Mouse (Mus musculus) c-Kit-positive CD71-positive TER-119-negative erythroid progenitor cells, embryonic 14.5 days (primary cell): ENCODE measurements around the gene Ankrd39.
A peak's percentile ranks its signal among the peaks of the same experiment; 100 is the strongest.

Experiments used
- DNase-seq: peaks from one replicate; pipeline ENCODE4 v3.0.0-alpha.2; 2013; ENCODE audit warnings: low read depth

Ankrd39 gene

GRCm38 (mm10) chr1:36546888-36547471 is at the start of gene Ankrd39:
Gene Ankrd39, minus strand, starts transcription at chr1:36547445.
- peak; percentile 95 for DNase-seq

GRCm38 (mm10) chr1:36596114-36596513 is 48.9 kb upstream of the Ankrd39 start:
- DNase-seq: no peak

GRCm38 (mm10) chr1:36595167-36595931 is 48.1 kb upstream of the Ankrd39 start:
- DNase-seq: no peak

- DNase-seq: no peak
Measured at GRCm38 (mm10) chr1:36593099-36593498, 45.9 kb upstream of the Ankrd39 start.

GRCm38 (mm10) chr1:36591408-36591807 is 44.2 kb upstream of the Ankrd39 start:
- no peak for DNase-seq

GRCm38 (mm10) chr1:36590664-36591063 is 43.4 kb upstream of the Ankrd39 start:
- no peak for DNase-seq

- no peak for DNase-seq
Measured at GRCm38 (mm10) chr1:36589486-36589885, 42.2 kb upstream of the Ankrd39 start.

GRCm38 (mm10) chr1:36588476-36589450 is 41.5 kb upstream of the Ankrd39 start:
- DNase-seq: no peak

GRCm38 (mm10) chr1:36587860-36588259 is 40.6 kb upstream of the Ankrd39 start:
- DNase-seq: no peak

GRCm38 (mm10) chr1:36586288-36586687 is 39.0 kb upstream of the Ankrd39 start:
- no peak for DNase-seq

- no peak for DNase-seq
Measured at GRCm38 (mm10) chr1:36583408-36584116, 36.3 kb upstream of the Ankrd39 start.

GRCm38 (mm10) chr1:36582211-36582610 is 35.0 kb upstream of the Ankrd39 start:
- no peak for DNase-seq

- no peak for DNase-seq
Measured at GRCm38 (mm10) chr1:36581260-36581659, 34.0 kb upstream of the Ankrd39 start.

- peak; percentile 52 for DNase-seq
Measured at GRCm38 (mm10) chr1:36580384-36581207, 33.4 kb upstream of the Ankrd39 start.

GRCm38 (mm10) chr1:36579974-36580383 is 32.7 kb upstream of the Ankrd39 start:
- DNase-seq: no peak

GRCm38 (mm10) chr1:36576991-36577675 is 29.9 kb upstream of the Ankrd39 start:
- DNase-seq: no peak

- DNase-seq: no peak
Measured at GRCm38 (mm10) chr1:36575347-36575746, 28.1 kb upstream of the Ankrd39 start.

GRCm38 (mm10) chr1:36574196-36574955 is 27.1 kb upstream of the Ankrd39 start:
- DNase-seq: no peak

GRCm38 (mm10) chr1:36573524-36573923 is 26.3 kb upstream of the Ankrd39 start:
- no peak for DNase-seq

- DNase-seq: no peak
Measured at GRCm38 (mm10) chr1:36572709-36573108, 25.5 kb upstream of the Ankrd39 start.
